Mouse (Mus musculus) MEL (cell line): Measurements from ENCODE around the gene Tfap4.

ENCODE experiments used
- HCFC1 ChIP-seq: IDR thresholded peaks from 2 replicates; pipeline ENCODE4 v1.6.1; 2012; ENCODE audit warnings: low read depth, mild to moderate bottlenecking, inconsistent platforms, low read length, improper control_type of control experiment, moderate library complexity
- MYC ChIP-seq: IDR thresholded peaks from 2 replicates; pipeline ENCODE4 v1.6.1; 2011; ENCODE audit warnings: low read depth, mild to moderate bottlenecking, low read length, improper control_type of control experiment, moderate library complexity

DNA sequence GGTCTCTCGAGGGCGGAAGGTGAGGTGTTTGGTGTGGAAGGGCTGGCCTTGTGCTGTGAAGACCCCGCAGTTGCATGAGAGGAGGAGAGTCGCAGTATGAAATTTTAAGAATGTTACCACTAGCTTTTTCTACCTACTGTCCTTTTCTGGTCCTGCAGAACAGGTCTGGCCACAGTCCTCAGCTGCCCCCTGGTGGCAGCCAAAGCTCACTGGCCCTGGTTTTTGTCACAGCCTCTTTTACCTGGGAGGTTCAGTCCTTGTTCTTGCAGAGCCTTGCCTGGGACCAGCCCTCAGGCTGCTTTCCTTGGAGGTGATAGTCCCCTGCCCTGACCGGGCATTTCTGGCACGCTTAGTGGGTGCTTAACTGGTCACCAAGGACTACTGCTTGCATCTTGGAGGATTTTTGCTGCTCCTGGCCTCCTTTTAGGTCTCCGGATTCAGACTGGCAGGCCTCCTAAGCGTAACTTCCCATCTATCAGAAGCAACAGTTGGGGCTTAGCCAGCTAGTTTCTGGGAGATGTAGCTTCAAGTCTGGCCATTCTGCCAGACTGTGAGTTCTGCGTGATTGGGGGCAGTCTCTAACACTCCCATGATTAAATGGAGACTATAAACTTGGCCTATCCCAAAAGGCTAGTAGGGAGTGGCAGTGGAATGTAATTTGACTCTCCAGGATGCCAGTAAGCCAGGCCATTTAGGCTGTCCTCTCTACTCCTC is 48.3 kb upstream of the Tfap4 start:
- TF ChIP-seq HCFC1 (no peak), MYC (no peak)
